In the genomic region with DNA sequence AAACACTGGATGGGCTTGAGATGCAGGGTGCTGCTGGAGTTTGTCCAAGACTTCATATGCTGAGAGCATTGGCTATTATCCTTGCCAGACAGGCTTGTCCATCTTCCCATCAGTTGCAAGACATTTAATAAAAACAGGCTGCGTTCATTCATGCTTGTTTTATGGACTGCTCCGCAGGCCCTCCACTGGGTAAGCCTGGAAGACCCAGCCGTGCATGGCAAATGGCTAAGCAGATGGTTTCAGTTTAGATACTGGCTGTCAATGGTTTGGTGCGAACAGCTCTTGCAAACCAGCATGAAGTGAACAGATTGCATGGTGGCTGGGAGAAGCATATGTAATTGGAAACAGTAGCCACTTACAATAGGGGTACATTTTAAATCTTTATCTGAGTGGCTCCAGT, we compare ENCODE assay signal across 9 mouse cellular contexts.
DNase-seq lines count a peak whose midpoint lies in the region; ATAC-seq and TF ChIP-seq lines count a peak whose summit lies in the region.
"Had no signal": no experiment of that assay in that cellular context is flagged by ENCODE, and none has a peak within 500 bp of the region (broad histone marks: within the 10 kb centered on the region; RNA-seq: fewer than 3 reads in every experiment).

No protein-coding gene starts in this region.

- H3K27me3 ChIP-seq in cerebellum, adult 2 months (ENCODE audit: control insufficient read depth, insufficient read depth, low read length), result no peaks in the 10 kb centered on the region
- peaks cover 12% of the 10 kb centered on the region; the same call in 1 of the 2 replicates for H3K27me3 ChIP-seq in embryonic facial prominence, embryonic 13.5 days
- H3K27me3 ChIP-seq in neural tube, embryonic 13.5 days, result no peaks in the 10 kb centered on the region
- no peaks in the 10 kb centered on the region for H3K27me3 ChIP-seq in kidney, adult 2 months (replicated peaks; ENCODE audit: control insufficient read depth, insufficient read depth, low read length)
- H3K27me3 ChIP-seq: Patski had no signal

- WGBS in cerebellum, adult 2 months, result 7% methylated on average over 4 of the region's 4 CpGs
- WGBS in embryonic facial prominence, embryonic 13.5 days, result 24% methylated on average over 4 of the region's 4 CpGs
- 9% methylated on average over 4 of the region's 4 CpGs for WGBS in neural tube, embryonic 13.5 days
- 41% methylated on average over 4 of the region's 4 CpGs for WGBS in kidney, adult 2 months

- no peak overlapping the region for H3K4me2 ChIP-seq in embryonic facial prominence, embryonic 13.5 days
- no peak overlapping the region for H3K4me2 ChIP-seq in neural tube, embryonic 13.5 days

- H3K36me3 ChIP-seq in embryonic facial prominence, embryonic 13.5 days, result no peaks in the 10 kb centered on the region
- no peaks in the 10 kb centered on the region for H3K36me3 ChIP-seq in neural tube, embryonic 13.5 days
- no peaks in the 10 kb centered on the region for H3K36me3 ChIP-seq in kidney, adult 2 months (ENCODE audit: control insufficient read depth, insufficient read depth, low read length)

- H3K9me3 ChIP-seq in embryonic facial prominence, embryonic 13.5 days, result no peaks in the 10 kb centered on the region
- no peaks in the 10 kb centered on the region for H3K9me3 ChIP-seq in neural tube, embryonic 13.5 days

- H3K4me1 ChIP-seq in cerebellum, adult 2 months (ENCODE audit: control insufficient read depth, insufficient read depth, low read length), result peaks cover 13% of the 10 kb centered on the region
- peaks cover 19% of the 10 kb centered on the region for H3K4me1 ChIP-seq in embryonic facial prominence, embryonic 13.5 days
- H3K4me1 ChIP-seq in neural tube, embryonic 13.5 days (replicated peaks), result peaks cover 22% of the 10 kb centered on the region
- no peaks in the 10 kb centered on the region for H3K4me1 ChIP-seq in kidney, adult 2 months (ENCODE audit: control insufficient read depth, insufficient read depth, low read length)

- TF ChIP-seq CTCF in cerebellum, adult 2 months (IDR thresholded peaks at IDR 0.05; ENCODE audit: borderline replicate concordance, insufficient read depth, low read depth, low read length), result no peak
- TF ChIP-seq CTCF in kidney, adult 2 months (conservative IDR thresholded peaks at IDR 0.05; ENCODE audit: insufficient read depth, insufficient read length, low read depth, low read length), result no peak

- no peak overlapping the region for H3K4me3 ChIP-seq in cerebellum, adult 2 months (replicated peaks; ENCODE audit: insufficient read depth, low read depth, low read length)
- H3K4me3 ChIP-seq in embryonic facial prominence, embryonic 13.5 days, result no peak overlapping the region
- no peak overlapping the region for H3K4me3 ChIP-seq in neural tube, embryonic 13.5 days
- no peak overlapping the region for H3K4me3 ChIP-seq in kidney, adult 2 months (ENCODE audit: insufficient read depth, low read depth, low read length)

- TF ChIP-seq POLR2A in cerebellum, adult 2 months (IDR thresholded peaks at IDR 0.05; ENCODE audit: borderline replicate concordance, insufficient read depth, low read length), result no peak
- TF ChIP-seq POLR2A in kidney, adult 2 months (IDR thresholded peaks at IDR 0.05; ENCODE audit: low read depth, low read length), result no peak

- DNase-seq in cerebellum, adult 2 months, result peak; percentile 64 to 86
- DNase-seq in layer of hippocampus, adult 11-12 months (ENCODE audit: low spot score), result peak; percentile 80
- no peak for DNase-seq in kidney, adult 2 months
- DNase-seq in spleen, adult 12 weeks (ENCODE audit: low spot score), result no peak
- no peak for DNase-seq in kidney, postnatal 25 days
- DNase-seq in heart, adult 18-20 months, result no peak

- H3K9ac ChIP-seq in embryonic facial prominence, embryonic 13.5 days, result no peak overlapping the region
- H3K9ac ChIP-seq in neural tube, embryonic 13.5 days, result no peak overlapping the region

- peak; percentile 52; the same call in 1 of the 2 replicates for ATAC-seq in embryonic facial prominence, embryonic 13.5 days (ENCODE audit: insufficient number of reproducible peaks, insufficient read depth, low FRiP score, low TSS enrichment, low read depth)
- ATAC-seq in neural tube, embryonic 13.5 days (ENCODE audit: low read depth), result peak; percentile 93
- ATAC-seq: Patski had no signal

- H3K27ac ChIP-seq in cerebellum, adult 2 months (ENCODE audit: insufficient read depth, low read length), result no peak overlapping the region
- 0 out of 2 replicates have a peak overlapping the region, but pooled peaks have one; percentile 51 for H3K27ac ChIP-seq in embryonic facial prominence, embryonic 13.5 days
- H3K27ac ChIP-seq in neural tube, embryonic 13.5 days (replicated peaks), result peak overlapping the region; percentile 35
- H3K27ac ChIP-seq in kidney, adult 2 months (ENCODE audit: insufficient read depth, low read depth, low read length), result no peak overlapping the region

Comparison
In these comparisons a context has a peak if more than half of its experiments do, and no peak if none do; other contexts are left out.
1. DNase-seq: peak in cerebellum, adult 2 months (2 of 2) and layer of hippocampus, adult 11-12 months (single experiment); none in kidney, adult 2 months (single experiment), spleen, adult 12 weeks (single experiment), kidney, postnatal 25 days (0 of 2) and heart, adult 18-20 months (0 of 2).
2. H3K27ac ChIP-seq: peak in embryonic facial prominence, embryonic 13.5 days (single experiment) and neural tube, embryonic 13.5 days (single experiment); none in cerebellum, adult 2 months (single experiment) and kidney, adult 2 months (single experiment).